Mouse (Mus musculus): ENCODE data around the gene Zbtb43. TPM values are rescaled to one million over a fixed set of nuclear protein-coding genes. Genes with fewer than 3 reads are reported as not detected.

Zbtb43 gene
- 5.5 and 6.3 TPM in 2 replicates for polyA plus RNA-seq (2015; fragmentation: Nextera tagmentation; extraction: Ambion mirVana)

DNA sequence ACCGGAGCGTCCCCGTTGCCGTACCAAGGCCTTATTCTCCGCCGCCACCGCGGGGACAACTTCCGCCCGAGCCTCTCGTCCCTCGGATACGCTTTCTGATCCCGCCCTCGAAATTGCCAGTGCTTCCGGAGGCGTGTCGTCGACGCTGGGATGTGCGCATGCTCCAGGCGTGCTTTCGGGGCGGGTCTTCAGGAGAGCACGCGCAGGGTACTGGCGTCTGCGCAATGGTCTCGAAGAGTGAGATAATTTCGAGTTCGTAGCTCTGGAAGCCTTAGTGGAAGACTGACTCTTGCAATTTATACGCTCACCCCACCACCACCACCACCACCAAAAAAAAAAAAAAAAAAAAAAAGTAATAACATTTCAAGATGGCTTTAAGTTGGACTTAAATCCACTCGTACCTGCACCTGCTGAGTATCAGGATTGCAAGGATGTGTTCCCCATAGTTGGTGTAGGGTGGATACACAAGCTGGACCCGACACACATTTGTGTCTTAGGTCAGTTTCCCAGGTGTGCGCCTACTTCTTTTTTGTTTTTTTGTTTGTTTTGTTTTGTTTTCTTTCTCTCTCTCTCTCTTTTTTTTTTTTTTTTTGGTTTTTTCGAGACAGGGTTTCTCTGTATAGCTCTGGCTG lies at the start of gene Zbtb43:
TSS of gene Zbtb43 (minus strand) at position 94 of the 632 bp plus-strand sequence.
- H3K27ac ChIP-seq (replicated peaks): peak within 1 kb of the TSS; percentile 87
- 3% methylated on average over 36 of the region's 36 CpGs for WGBS (ENCODE audit: insufficient replicate concordance)
- H3K9ac ChIP-seq: peak within 1 kb of the TSS; percentile 90
- ATAC-seq (ENCODE audit: insufficient read depth): peak; percentile 93
- H3K36me3 ChIP-seq (replicated peaks): peaks cover 10% of the 10 kb centered on the region
- no peaks in the 10 kb centered on the region for H3K9me3 ChIP-seq (replicated peaks)
- peak within 1 kb of the TSS; percentile 91 for H3K4me3 ChIP-seq (replicated peaks)
- H3K4me1 ChIP-seq (replicated peaks): peaks cover 18% of the 10 kb centered on the region
- no peaks in the 10 kb centered on the region for H3K27me3 ChIP-seq
- peak within 1 kb of the TSS; percentile 71 for H3K4me2 ChIP-seq

DNA sequence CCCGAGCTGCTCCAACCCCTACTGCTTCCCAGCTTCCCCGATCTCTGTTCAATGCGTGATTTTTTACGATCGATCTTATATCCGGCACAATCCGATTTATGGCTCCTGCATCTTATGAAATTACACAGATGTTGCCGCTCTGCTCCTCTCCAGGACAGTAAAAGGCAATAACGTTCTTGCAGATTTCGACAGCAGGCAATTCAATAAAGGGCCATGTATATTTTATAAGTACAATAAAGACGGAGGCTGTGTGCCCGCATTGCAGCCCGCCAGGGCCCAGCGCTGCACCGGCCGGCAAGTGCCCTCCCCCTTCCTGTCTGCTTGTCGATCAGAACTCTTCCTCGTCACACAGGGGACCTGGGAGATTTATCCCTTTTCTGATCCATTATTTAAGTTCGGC lies 47.5 kb upstream of the Zbtb43 start:
- 52% methylated on average over 19 of the region's 19 CpGs for WGBS (ENCODE audit: insufficient replicate concordance)
- Histone ChIP-seq H3K36me3 (replicated peaks) (no peaks in the 10 kb centered on the region), H3K27me3 (peaks cover 3% of the 10 kb centered on the region; the same call in 1 of the 2 replicates), H3K4me3 (replicated peaks) (no peak overlapping the region), H3K9me3 (replicated peaks) (no peaks in the 10 kb centered on the region), H3K9ac (no peak overlapping the region), H3K27ac (replicated peaks) (no peak overlapping the region), H3K4me2 (no peak overlapping the region), H3K4me1 (replicated peaks) (no peaks in the 10 kb centered on the region)
- ATAC-seq (ENCODE audit: insufficient read depth): no peak

DNA sequence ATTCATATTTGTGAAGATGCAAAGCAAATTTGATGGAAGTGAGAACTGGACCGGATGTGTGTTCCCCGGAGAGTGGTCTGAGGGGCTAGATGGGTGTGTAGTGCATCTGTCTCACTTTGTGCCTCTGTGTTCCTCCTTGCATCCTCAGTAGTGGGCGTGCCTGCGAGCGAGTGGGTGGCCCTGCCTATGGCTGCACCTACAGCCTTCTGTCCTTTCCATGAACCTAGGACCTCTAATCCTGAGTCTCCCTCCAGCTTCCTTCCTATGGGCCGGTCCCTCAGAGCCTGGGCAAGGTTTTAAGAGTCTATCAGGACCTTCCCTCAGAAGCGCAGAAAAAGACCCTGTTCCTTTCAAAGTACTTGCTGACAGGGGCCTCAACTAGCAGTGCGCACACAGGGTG lies 47.1 kb upstream of the Zbtb43 start:
- Histone ChIP-seq H3K27ac (replicated peaks) (no peak overlapping the region), H3K36me3 (replicated peaks) (no peaks in the 10 kb centered on the region), H3K4me1 (replicated peaks) (peaks cover 4% of the 10 kb centered on the region; the same call in 1 of the 2 replicates), H3K9ac (no peak overlapping the region), H3K4me2 (no peak overlapping the region), H3K27me3 (peaks cover 3% of the 10 kb centered on the region; the same call in 1 of the 2 replicates), H3K4me3 (replicated peaks) (no peak overlapping the region), H3K9me3 (replicated peaks) (no peaks in the 10 kb centered on the region)
- ATAC-seq (ENCODE audit: insufficient read depth): no peak
- 70% methylated on average over 8 of the region's 8 CpGs for WGBS (ENCODE audit: insufficient replicate concordance)

DNA sequence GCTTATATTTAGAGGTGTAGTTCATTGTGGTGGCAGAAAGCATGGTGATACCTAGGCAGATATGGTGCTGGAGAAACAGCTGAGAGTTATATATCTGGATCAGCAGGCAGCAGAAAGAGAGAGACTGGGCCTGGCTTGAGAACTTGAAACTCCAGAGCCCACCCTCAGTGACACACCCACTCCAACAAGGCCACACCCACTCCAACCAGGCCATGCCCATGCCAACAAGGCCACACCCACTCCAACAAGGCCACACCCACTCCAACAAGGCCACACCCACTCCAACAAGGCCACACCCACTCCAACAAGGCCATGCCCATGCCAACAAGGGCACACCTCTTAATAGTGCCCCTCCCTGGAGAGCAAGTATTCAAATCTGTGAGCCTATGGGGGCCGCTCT lies 42.4 kb upstream of the Zbtb43 start:
- no peak for ATAC-seq (ENCODE audit: insufficient read depth)
- 83% methylated on average over 1 of the region's 1 CpGs for WGBS (ENCODE audit: insufficient replicate concordance)
- 0 out of 2 replicates have a peak, but pooled peaks cover 3% of the 10 kb centered on the region for H3K27me3 ChIP-seq
- H3K9ac ChIP-seq: no peak overlapping the region
- no peak overlapping the region for H3K4me3 ChIP-seq (replicated peaks)
- H3K4me1 ChIP-seq (replicated peaks): peaks cover 5% of the 10 kb centered on the region; the same call in 1 of the 2 replicates
- H3K36me3 ChIP-seq (replicated peaks): no peaks in the 10 kb centered on the region
- H3K4me2 ChIP-seq: no peak overlapping the region
- H3K9me3 ChIP-seq (replicated peaks): no peaks in the 10 kb centered on the region
- no peak overlapping the region for H3K27ac ChIP-seq (replicated peaks)

DNA sequence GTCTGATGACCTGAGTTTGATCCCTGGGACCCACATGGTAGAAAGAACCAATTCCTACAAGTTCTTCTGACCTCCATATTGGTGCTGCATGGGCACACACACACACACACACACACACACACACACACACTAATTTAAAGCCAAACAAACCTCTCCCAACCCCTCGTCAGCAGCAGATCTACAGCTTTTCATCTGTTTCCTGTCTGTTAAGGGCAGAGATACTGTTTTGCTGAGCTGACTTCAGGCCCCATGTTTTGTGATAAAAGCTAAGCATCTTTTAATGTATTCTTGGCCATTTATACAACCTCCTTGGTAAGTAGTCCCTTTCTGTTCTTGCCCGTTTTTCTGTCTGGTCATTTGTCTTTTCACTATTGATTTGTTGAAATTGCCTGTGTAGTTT lies 34.2 kb upstream of the Zbtb43 start:
- Histone ChIP-seq H3K9ac (no peak overlapping the region), H3K27me3 (no peaks in the 10 kb centered on the region), H3K36me3 (replicated peaks) (no peaks in the 10 kb centered on the region), H3K27ac (replicated peaks) (no peak overlapping the region), H3K9me3 (replicated peaks) (no peaks in the 10 kb centered on the region), H3K4me3 (replicated peaks) (no peak overlapping the region), H3K4me2 (no peak overlapping the region), H3K4me1 (replicated peaks) (no peaks in the 10 kb centered on the region)
- WGBS (ENCODE audit: insufficient replicate concordance): 19% methylated on average over 2 of the region's 2 CpGs
- ATAC-seq (ENCODE audit: insufficient read depth): no peak

DNA sequence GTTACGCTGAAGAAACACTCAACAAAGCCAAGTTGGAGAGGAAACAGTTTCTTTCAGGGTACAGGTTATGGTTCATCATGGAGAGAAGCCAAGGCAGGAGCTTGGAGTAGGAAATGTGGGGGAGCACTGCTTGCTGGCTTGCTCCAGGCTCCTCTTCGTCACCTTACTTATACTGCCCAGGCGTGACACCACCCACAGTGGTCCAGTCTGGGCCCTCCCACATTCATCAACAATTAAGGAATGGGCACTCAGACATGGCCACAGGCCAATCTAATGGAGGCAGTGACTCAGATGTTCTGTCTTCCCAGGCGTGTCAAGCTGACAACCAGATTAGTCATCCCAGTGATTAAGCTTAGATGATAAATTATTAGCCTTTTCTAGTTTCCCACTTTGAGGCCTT lies 29.9 kb upstream of the Zbtb43 start:
- Histone ChIP-seq H3K4me3 (replicated peaks) (no peak overlapping the region), H3K4me2 (no peak overlapping the region), H3K27ac (replicated peaks) (no peak overlapping the region), H3K4me1 (replicated peaks) (no peaks in the 10 kb centered on the region), H3K9me3 (replicated peaks) (no peaks in the 10 kb centered on the region), H3K9ac (no peak overlapping the region), H3K36me3 (replicated peaks) (no peaks in the 10 kb centered on the region), H3K27me3 (no peaks in the 10 kb centered on the region)
- 51% methylated on average over 4 of the region's 4 CpGs for WGBS (ENCODE audit: insufficient replicate concordance)
- ATAC-seq (ENCODE audit: insufficient read depth): no peak

DNA sequence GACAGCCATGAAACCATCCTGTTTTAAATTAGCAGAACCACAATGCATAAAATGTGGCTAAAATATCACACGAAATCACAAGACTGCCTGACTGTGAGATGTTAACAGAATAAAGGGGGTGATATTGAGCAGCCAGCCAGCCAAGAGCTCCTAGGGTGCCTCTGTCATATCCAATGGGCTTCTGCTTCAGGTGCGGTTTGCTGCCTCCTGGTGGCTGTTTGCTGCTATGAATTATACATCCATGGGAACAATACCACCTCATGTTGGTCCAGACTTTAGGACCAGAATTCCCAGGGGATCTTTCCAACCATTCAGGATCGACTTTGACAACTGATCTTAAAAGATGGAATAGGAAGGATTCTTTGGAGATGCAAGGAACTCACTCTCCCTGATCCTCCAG lies 27.3 kb upstream of the Zbtb43 start:
- no peaks in the 10 kb centered on the region for H3K36me3 ChIP-seq (replicated peaks)
- H3K4me3 ChIP-seq (replicated peaks): no peak overlapping the region
- no peak overlapping the region for H3K27ac ChIP-seq (replicated peaks)
- H3K4me1 ChIP-seq (replicated peaks): no peaks in the 10 kb centered on the region
- H3K4me2 ChIP-seq: no peak overlapping the region
- 0 out of 2 replicates have a peak, but pooled peaks cover 2% of the 10 kb centered on the region for H3K27me3 ChIP-seq
- WGBS (ENCODE audit: insufficient replicate concordance): 29% methylated on average over 3 of the region's 3 CpGs
- H3K9me3 ChIP-seq (replicated peaks): no peaks in the 10 kb centered on the region
- no peak overlapping the region for H3K9ac ChIP-seq
- ATAC-seq (ENCODE audit: insufficient read depth): no peak

DNA sequence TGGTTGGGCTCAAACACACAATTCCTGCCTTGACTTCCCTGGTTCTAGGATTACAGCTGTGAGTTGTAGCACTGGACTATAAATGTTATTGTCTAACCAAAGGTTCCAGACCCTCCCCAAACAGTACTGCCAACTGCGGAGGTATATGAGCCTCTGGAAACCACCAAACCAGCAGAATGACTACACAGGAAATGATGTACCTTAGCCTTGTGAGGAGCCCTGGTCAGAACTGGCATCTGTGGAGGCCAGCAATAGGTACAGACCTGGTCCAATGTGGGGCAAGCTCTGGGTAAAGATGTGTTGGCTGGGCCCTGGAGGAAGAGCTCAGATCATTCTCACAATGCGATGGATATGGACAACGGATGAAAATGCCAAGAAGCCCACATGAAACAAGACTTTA lies 23.7 kb upstream of the Zbtb43 start:
- H3K4me1 ChIP-seq (replicated peaks): no peaks in the 10 kb centered on the region
- H3K9ac ChIP-seq: no peak overlapping the region
- 68% methylated on average over 3 of the region's 3 CpGs for WGBS (ENCODE audit: insufficient replicate concordance)
- no peak overlapping the region for H3K27ac ChIP-seq (replicated peaks)
- no peak overlapping the region for H3K4me3 ChIP-seq (replicated peaks)
- 0 out of 2 replicates have a peak, but pooled peaks cover 7% of the 10 kb centered on the region for H3K27me3 ChIP-seq
- ATAC-seq (ENCODE audit: insufficient read depth): no peak
- H3K9me3 ChIP-seq (replicated peaks): no peaks in the 10 kb centered on the region
- H3K4me2 ChIP-seq: no peak overlapping the region
- H3K36me3 ChIP-seq (replicated peaks): no peaks in the 10 kb centered on the region

DNA sequence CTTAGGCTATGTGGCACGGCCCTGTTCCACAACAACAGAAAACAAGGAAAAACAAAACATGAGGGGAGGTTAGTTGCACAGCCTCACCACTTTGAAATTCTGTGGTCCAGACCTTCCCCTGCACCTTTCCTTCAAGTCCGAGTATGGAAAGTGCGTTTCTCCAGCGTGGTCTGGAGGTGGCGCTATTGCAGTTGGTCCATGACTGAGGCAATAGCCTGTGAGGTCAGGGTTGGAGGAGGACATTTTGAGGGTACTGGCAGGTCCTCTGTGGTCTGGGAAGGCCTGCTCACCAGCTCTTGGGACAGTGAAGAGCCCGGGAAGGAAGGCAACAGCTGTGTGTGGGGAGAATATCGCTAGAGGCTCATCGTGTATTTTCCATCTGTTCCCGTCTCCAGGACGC lies 21.2 kb upstream of the Zbtb43 start:
- Histone ChIP-seq H3K9me3 (replicated peaks) (no peaks in the 10 kb centered on the region), H3K27ac (replicated peaks) (no peak overlapping the region), H3K9ac (no peak overlapping the region), H3K4me2 (no peak overlapping the region), H3K4me1 (replicated peaks) (no peaks in the 10 kb centered on the region), H3K4me3 (replicated peaks) (no peak overlapping the region), H3K27me3 (peaks cover 16% of the 10 kb centered on the region; the same call in 1 of the 2 replicates), H3K36me3 (replicated peaks) (no peaks in the 10 kb centered on the region)
- WGBS (ENCODE audit: insufficient replicate concordance): 52% methylated on average over 10 of the region's 10 CpGs
- ATAC-seq (ENCODE audit: insufficient read depth): no peak

DNA sequence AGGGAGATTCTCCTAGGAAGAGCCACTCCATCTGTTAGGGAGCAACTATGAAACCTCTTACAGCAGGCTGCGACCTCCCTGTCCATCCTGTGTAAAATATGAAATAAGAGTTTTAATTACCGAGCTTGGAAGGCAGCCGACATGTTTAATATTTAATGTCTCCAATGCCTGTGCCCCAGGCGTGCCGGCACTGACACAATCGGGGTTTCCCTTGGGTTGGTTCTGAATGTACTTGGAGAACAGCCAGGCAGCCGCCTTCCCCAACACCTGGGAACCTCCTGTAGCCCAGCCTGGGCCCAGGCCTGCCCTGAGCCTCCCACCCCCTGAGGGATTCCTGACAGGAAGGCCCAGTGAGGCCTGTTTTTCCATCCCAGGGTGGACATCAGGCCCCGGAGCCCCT lies 19.0 kb upstream of the Zbtb43 start:
- WGBS (ENCODE audit: insufficient replicate concordance): 63% methylated on average over 8 of the region's 8 CpGs
- H3K4me2 ChIP-seq: no peak overlapping the region
- H3K27ac ChIP-seq (replicated peaks): no peak overlapping the region
- ATAC-seq (ENCODE audit: insufficient read depth): no peak
- no peaks in the 10 kb centered on the region for H3K36me3 ChIP-seq (replicated peaks)
- H3K4me1 ChIP-seq (replicated peaks): no peaks in the 10 kb centered on the region
- H3K9ac ChIP-seq: no peak overlapping the region
- no peak overlapping the region for H3K4me3 ChIP-seq (replicated peaks)
- no peaks in the 10 kb centered on the region for H3K9me3 ChIP-seq (replicated peaks)
- peaks cover 16% of the 10 kb centered on the region; the same call in 1 of the 2 replicates for H3K27me3 ChIP-seq

DNA sequence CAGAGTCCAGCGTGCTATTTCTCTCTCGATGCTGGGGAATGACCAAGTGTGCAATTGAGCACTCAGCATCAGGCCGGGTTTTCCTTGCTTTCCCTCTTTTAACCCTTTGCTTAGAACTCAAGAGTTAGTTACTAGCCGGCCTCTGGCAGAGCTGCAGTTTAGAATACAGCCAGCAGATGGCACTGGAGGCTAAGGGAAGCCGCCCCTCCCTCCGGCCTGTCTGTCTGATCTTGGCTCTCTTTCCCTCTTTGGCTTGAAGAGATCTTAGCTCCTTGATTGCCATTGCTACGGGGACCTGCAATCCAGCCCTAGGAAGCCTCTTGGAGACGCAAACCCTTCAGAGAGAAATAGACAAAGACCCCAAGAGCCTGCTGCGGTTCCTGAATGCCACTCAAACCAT lies 18.5 kb upstream of the Zbtb43 start:
- Histone ChIP-seq H3K27me3 (peaks cover 16% of the 10 kb centered on the region; the same call in 1 of the 2 replicates), H3K9ac (no peak overlapping the region), H3K27ac (replicated peaks) (no peak overlapping the region), H3K4me2 (no peak overlapping the region), H3K9me3 (replicated peaks) (no peaks in the 10 kb centered on the region), H3K4me3 (replicated peaks) (no peak overlapping the region), H3K36me3 (replicated peaks) (no peaks in the 10 kb centered on the region), H3K4me1 (replicated peaks) (no peaks in the 10 kb centered on the region)
- ATAC-seq (ENCODE audit: insufficient read depth): no peak
- 8% methylated on average over 9 of the region's 9 CpGs for WGBS (ENCODE audit: insufficient replicate concordance)
